Mouse (Mus musculus): ENCODE results near the gene Slamf9.

Slamf9 gene

GRCm38 (mm10) chr1:172489585-172490250 is 14.6 kb downstream of the Slamf9 start:
- no peak for DNase-seq (ENCODE audit: low spot score)

- peak; percentile 96 for DNase-seq (ENCODE audit: low spot score)
Measured at GRCm38 (mm10) chr1:172490261-172490661, 15.1 kb downstream of the Slamf9 start.

- DNase-seq (ENCODE audit: low spot score) = no peak
Measured at GRCm38 (mm10) chr1:172492047-172492446, 16.9 kb downstream of the Slamf9 start.

- DNase-seq (ENCODE audit: low spot score) = no peak
Measured at GRCm38 (mm10) chr1:172493516-172493915, 18.4 kb downstream of the Slamf9 start.

- DNase-seq (ENCODE audit: low spot score) = no peak
Measured at GRCm38 (mm10) chr1:172496030-172496429, 20.9 kb downstream of the Slamf9 start.

- DNase-seq (ENCODE audit: low spot score) = no peak
Measured at GRCm38 (mm10) chr1:172497428-172497827, 22.3 kb downstream of the Slamf9 start.

DNA sequence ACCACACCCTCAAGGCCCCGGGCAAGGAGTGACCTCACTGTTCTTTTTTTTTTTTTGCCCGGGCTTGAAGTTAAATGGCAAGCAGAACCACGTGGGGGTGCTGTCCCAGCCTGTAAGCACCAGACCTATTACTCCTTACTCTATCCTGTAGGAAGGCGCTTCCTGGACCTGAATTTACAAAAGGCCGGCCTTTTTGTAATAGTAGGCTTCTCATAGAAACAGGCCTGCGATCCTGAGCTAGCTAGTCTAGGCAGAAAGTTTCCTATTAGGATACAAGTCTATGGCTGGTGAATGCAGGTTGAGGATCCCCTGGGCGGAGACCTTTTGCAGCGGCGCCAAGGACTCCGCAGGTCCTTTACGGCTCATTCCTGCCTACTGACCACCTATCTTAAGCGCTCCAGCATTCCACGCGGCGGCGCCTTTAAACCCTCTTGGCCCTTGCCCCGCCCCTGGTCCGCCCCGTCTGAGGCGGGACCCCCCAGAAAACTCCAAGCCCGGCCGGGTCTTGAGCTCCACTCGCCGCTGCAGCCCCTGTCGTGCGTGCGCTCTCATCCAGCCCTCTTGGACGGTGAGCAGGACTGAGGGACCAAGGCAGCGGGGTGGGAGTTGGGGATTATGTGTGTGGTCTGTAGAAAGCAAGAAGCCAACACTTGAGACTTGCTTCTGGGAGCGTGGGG is 24.7 kb downstream of the Slamf9 start, which contains the start of gene Tagln2:
Gene Tagln2, plus strand, starts transcription at position 283 of the 677 bp plus-strand sequence.
- peak; percentile 89 for DNase-seq (ENCODE audit: low spot score)

- peak; percentile 68 for DNase-seq (ENCODE audit: low spot score)
Measured at GRCm38 (mm10) chr1:172500451-172501370, 25.6 kb downstream of the Slamf9 start.

DNA sequence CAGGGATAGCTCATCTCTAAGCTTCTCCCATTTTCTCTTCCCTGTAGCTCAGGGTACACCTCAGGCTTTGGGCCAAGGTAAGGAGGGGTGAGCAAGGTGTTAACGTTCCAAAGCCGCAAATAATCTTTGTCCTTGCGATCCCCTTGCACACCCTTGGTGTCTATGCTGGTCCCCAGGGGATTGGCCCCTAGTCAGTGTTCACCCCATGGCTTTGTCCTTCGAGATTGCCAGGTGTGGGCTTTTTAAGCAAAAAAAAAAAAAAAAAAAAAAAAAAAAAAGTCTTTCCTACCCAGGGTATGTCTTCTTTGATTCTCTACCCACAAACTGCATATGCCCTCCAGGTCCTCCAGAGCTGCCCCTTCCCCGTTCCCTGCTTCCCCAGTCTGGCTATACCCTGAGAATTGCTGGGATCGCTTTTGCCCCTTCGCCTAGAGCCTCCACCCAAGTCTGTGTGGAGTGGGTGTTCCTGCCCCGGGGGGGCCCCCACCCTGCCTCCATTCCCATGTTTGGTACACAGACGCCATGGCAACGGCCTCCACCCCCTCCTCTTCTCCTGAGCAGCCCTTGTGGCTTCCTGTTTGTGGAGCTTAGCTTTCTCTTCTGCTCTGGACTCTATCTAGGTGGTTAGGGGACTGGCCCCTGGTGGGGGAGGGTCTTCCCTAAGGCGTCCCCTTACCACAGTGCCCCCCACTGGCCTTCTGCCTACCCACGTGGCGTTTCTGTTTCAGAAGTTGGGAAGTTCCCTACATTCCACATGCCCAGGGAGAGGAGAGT is 26.4 kb downstream of the Slamf9 start:
- DNase-seq (ENCODE audit: low spot score) = peak; percentile 51

GRCm38 (mm10) chr1:172502145-172503110 is 27.3 kb downstream of the Slamf9 start:
- no peak for DNase-seq (ENCODE audit: low spot score)

DNA sequence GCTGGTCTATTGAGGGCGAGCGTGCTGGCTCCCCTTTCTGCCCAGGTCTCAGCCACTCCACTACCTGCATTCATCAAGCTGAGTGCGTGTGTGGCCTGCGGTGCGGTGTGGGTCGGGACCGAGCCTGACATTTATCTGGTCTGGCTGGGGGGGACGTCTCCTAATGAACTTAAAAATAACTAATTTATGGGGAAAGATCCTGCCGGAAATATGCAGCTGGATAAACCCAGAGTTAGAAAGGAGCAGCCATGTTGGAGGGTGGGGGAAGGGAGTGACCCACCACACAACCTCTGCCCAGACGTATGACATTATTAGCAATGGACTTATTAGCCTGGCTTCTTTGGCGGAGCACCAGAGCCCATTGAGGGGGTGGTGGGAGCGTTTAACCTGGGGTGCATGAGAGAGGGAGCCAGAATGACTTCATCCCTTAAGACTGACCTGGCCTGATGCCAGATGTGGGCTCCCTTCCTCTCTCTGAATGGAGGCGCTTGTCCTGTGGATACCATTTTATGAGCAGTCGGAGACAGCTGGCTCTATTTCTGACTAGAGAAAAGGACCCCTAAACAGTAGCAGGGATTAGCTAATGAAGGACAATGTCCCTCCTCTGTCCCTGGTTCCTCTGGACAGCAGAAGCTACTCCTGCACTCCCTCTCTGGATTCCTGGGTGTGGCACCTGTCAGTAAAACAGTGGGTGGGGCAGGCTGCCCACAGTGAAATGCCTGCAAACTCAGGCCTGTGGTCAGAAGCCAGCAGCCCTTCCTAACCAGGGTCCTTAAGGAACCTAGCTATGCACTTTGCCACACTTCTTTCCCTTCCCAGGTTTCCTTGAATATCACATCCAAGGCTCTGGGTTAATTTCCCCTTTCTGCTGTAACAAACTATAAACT is 28.2 kb downstream of the Slamf9 start:
- peak; percentile 52 for DNase-seq (ENCODE audit: low spot score)

DNA sequence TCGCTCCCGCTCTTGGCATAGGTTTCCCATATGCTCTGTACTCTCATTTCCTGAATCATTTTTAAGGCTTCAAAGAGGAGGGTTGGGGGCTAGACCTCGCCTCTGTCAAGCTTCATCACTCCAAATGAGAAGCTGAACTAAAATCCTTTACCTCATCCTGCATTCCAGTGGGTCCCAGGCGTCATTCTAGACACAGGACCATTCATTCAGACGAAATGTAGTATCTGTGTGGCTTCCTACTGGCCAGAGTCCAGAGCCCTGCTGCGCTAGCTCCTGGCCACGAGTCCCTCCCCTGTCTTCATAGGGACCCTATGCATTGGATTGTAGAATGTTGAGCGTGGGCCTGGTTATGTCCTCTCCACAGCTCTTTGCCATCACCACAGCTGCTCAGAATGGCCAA is 29.6 kb downstream of the Slamf9 start:
- no peak for DNase-seq (ENCODE audit: low spot score)

- DNase-seq (ENCODE audit: low spot score) = no peak
Measured at GRCm38 (mm10) chr1:172507001-172507400, 31.8 kb downstream of the Slamf9 start.

GRCm38 (mm10) chr1:172507701-172508100 is 32.5 kb downstream of the Slamf9 start:
- no peak for DNase-seq (ENCODE audit: low spot score)

DNA sequence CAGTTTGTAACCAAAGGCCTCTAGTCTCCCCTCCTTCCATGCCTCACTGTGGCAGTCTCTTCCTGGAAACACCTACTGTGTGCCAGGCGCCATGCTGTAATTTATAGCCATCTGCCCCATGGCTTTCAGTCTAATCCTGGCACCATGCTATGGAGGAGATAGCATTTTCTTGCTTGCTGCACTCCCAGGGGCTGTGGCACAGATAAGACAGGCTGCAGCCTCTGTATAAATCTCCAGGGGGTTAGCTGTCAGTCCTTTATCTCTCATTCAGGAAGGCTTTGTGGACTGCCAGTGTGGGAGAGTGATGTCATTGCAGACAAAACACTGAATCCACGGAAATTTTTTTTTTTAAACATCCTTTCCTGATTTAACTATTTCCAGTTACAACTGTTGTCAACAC is 33.0 kb downstream of the Slamf9 start:
- no peak for DNase-seq (ENCODE audit: low spot score)

- DNase-seq (ENCODE audit: low spot score) = no peak
Measured at GRCm38 (mm10) chr1:172509235-172509634, 34.1 kb downstream of the Slamf9 start.

GRCm38 (mm10) chr1:172509983-172510382 is 34.8 kb downstream of the Slamf9 start:
- no peak for DNase-seq (ENCODE audit: low spot score)

GRCm38 (mm10) chr1:172510421-172510972 is 35.3 kb downstream of the Slamf9 start:
- no peak for DNase-seq (ENCODE audit: low spot score)

- DNase-seq (ENCODE audit: low spot score) = no peak
Measured at GRCm38 (mm10) chr1:172512962-172513361, 37.8 kb downstream of the Slamf9 start.

All from urinary bladder, postnatal 25 days (tissue).